Mouse (Mus musculus) limb, embryonic 12.5 days (tissue): ENCODE results near the gene Zfp811. TPM values are rescaled to one million over a fixed set of nuclear protein-coding genes. Genes with fewer than 3 reads are reported as not detected.

ENCODE experiments used
- ATAC-seq: fragments of 200-750 bp; cut with Nextera tagmentation; 2 replicates; pipeline ENCODE4 v1.8.0; 2017; ENCODE audit warnings: low read depth, moderate TSS enrichment; ENCODE audit not compliant: insufficient number of reproducible peaks, insufficient read depth, low FRiP score, low TSS enrichment
- H3K27ac ChIP-seq: fragments of 300-500 bp; sonication (generic); 2 replicates; pipeline ENCODE4 v1.5.1; 2016; ENCODE audit warnings: mild to moderate bottlenecking, moderate library complexity
- H3K27me3 ChIP-seq: fragments of 300-500 bp; sonication (generic); 2 replicates; pipeline ENCODE4 v1.6.1; 2016; ENCODE audit warnings: mild to moderate bottlenecking, moderate library complexity
- H3K36me3 ChIP-seq: fragments of 300-500 bp; sonication (generic); 2 replicates; pipeline ENCODE4 v1.6.1; 2016; ENCODE audit warnings: mild to moderate bottlenecking, moderate library complexity
- H3K4me1 ChIP-seq: fragments of 300-500 bp; sonication (generic); replicated peaks from 2 replicates; pipeline ENCODE4 v1.6.1; 2016
- H3K4me2 ChIP-seq: fragments of 300-500 bp; sonication (generic); 2 replicates; pipeline ENCODE4 v1.6.1; 2016; ENCODE audit warnings: mild to moderate bottlenecking, moderate library complexity
- H3K4me3 ChIP-seq: fragments of 300-500 bp; sonication (generic); replicated peaks from 2 replicates; pipeline ENCODE4 v1.5.1; 2016; ENCODE audit warnings: mild to moderate bottlenecking
- H3K9ac ChIP-seq: fragments of 300-500 bp; sonication (generic); replicated peaks from 2 replicates; pipeline ENCODE4 v1.6.1; 2016; ENCODE audit warnings: mild to moderate bottlenecking, moderate library complexity
- H3K9me3 ChIP-seq: fragments of 300-500 bp; sonication (generic); 2 replicates; pipeline ENCODE4 v1.6.1; 2016; ENCODE audit warnings: mild to moderate bottlenecking, moderate library complexity
- WGBS: fragments of 180-500 bp; shearing (Covaris S2); methylation state at CpG from one replicate; pipeline ENCODE4 v1.1.7; 2016; 5-methylcytosine and 5-hydroxymethylcytosine counted together
- polyA plus RNA-seq: library from polyadenylated mRNA; unstranded; fragments of >200 nt; fragmentation: Nextera tagmentation; extraction: Ambion mirVana; gene quantifications from 2 replicates; pipeline ENCODE4 v1.2.1, GENCODE M21; 2016

The Zfp811 gene
- polyA plus RNA-seq, 1 experiment from 2014 or later = 5.0 TPM

GRCm38 (mm10) chr17:32753634-32754033, 56.1 kb downstream of the Zfp811 start:
- Histone ChIP-seq H3K9ac (no peak overlapping the region), H3K9me3 (no peaks in the 10 kb centered on the region), H3K36me3 (no peaks in the 10 kb centered on the region), H3K27me3 (no peaks in the 10 kb centered on the region), H3K4me1 (no peaks in the 10 kb centered on the region), H3K27ac (no peak overlapping the region), H3K4me3 (no peak overlapping the region), H3K4me2 (no peak overlapping the region)
- WGBS = 15% methylated on average over 12 of the region's 12 CpGs
- no peak for ATAC-seq

- Histone ChIP-seq H3K36me3 (no peaks in the 10 kb centered on the region), H3K27me3 (no peaks in the 10 kb centered on the region), H3K27ac (no peak overlapping the region), H3K9me3 (no peaks in the 10 kb centered on the region), H3K4me3 (no peak overlapping the region), H3K4me2 (no peak overlapping the region), H3K4me1 (no peaks in the 10 kb centered on the region), H3K9ac (no peak overlapping the region)
- 75% methylated on average over 6 of the region's 6 CpGs for WGBS
- no peak for ATAC-seq
Measured at GRCm38 (mm10) chr17:32752813-32753360, 56.8 kb downstream of the Zfp811 start.

GRCm38 (mm10) chr17:32750611-32751010, 59.1 kb downstream of the Zfp811 start:
- H3K36me3 ChIP-seq = no peaks in the 10 kb centered on the region
- no peak overlapping the region for H3K27ac ChIP-seq
- H3K9me3 ChIP-seq = no peaks in the 10 kb centered on the region
- ATAC-seq = no peak
- no peak overlapping the region for H3K4me2 ChIP-seq
- no peak overlapping the region for H3K4me3 ChIP-seq
- no peak overlapping the region for H3K9ac ChIP-seq
- WGBS = 33% methylated on average over 5 of the region's 5 CpGs
- H3K4me1 ChIP-seq = no peaks in the 10 kb centered on the region
- no peaks in the 10 kb centered on the region for H3K27me3 ChIP-seq

Other genes with a start within 250 kb of the Zfp811 start
- gene Cyp4f37, start 188.6 kb downstream of the Zfp811 start, polyA plus RNA-seq = not detected in 2 replicates
- not detected in 2 replicates for gene Cyp4f40, start 151.0 kb downstream of the Zfp811 start, polyA plus RNA-seq
- 0.23 and 0.70 TPM in 2 replicates for gene Cyp4f15, start 124.3 kb downstream of the Zfp811 start, polyA plus RNA-seq
- 48.2 and 55.1 TPM in 2 replicates for gene Zfp871, start 21.6 kb downstream of the Zfp811 start, polyA plus RNA-seq
- 19.9 and 21.8 TPM in 2 replicates for gene Zfp799, start 20.3 kb upstream of the Zfp811 start, polyA plus RNA-seq
- 8.8 and 9.8 TPM in 2 replicates for gene Zfp870, start 81.7 kb upstream of the Zfp811 start, polyA plus RNA-seq
- gene Cyp4f14, start 107.4 kb upstream of the Zfp811 start, polyA plus RNA-seq = not detected in 2 replicates
- 6.6 and 8.5 TPM in 2 replicates for gene Cyp4f13, start 137.5 kb upstream of the Zfp811 start, polyA plus RNA-seq
- gene Zfp472, start 155.9 kb upstream of the Zfp811 start, polyA plus RNA-seq = 12.0 and 13.1 TPM in 2 replicates
- gene Zfp952, start 183.2 kb upstream of the Zfp811 start, polyA plus RNA-seq = 15.2 and 16.1 TPM in 2 replicates
- 18.2 and 18.9 TPM in 2 replicates for gene Zfp763, start 223.5 kb upstream of the Zfp811 start, polyA plus RNA-seq